Comparison of ENCODE assay signal across 1 mouse cellular context in the genomic region with DNA sequence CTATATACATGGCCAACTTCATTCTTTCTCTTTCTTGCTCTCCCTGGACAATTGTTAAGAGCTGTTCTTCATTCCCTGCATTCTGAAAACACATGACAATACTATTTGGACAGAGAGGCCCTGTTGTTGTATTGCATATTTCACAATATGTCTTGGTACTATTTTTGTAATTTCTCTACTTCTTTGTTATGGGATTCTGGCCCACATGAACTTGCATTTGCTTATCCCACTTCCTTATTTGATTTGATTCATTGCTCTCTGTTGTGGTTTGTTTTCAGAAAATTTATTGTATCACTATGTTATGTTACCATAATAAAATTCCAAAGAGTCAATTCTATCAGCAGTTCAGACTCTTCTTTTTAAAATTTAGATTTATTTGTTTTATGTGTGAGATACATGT.
A peak's percentile ranks its signal among the peaks of the same experiment; 100 is the strongest.
TF ChIP-seq lines count a peak whose summit lies in the region.

No protein-coding gene starts in this region.

TF ChIP-seq in CH12.LX, 34 proteins besides CTCF, POLR2A, EP300 and RAD21 (continued from another document):
- peak; percentile 18; the same call in 1 of the 2 replicates for TF ChIP-seq JUN (IDR thresholded peaks at IDR 0.05; ENCODE audit: insufficient read depth, low read depth, low read length)
- TF ChIP-seq USF2 (conservative IDR thresholded peaks at IDR 0.05; ENCODE audit: low read depth, low read length): no peak
- no peak for TF ChIP-seq TCF12 (IDR thresholded peaks at IDR 0.05; ENCODE audit: low read depth, low read length)
- TF ChIP-seq UBTF (IDR thresholded peaks at IDR 0.05; ENCODE audit: low read depth, low read length): no peak
- no peak for TF ChIP-seq ZNF384 (IDR thresholded peaks at IDR 0.05; ENCODE audit: low read depth, low read length)
- TF ChIP-seq E2F4 (IDR thresholded peaks at IDR 0.05; ENCODE audit: insufficient replicate concordance, low read depth, low read length): no peak
- no peak for TF ChIP-seq TBP (conservative IDR thresholded peaks at IDR 0.05; ENCODE audit: low read depth, low read length)
- TF ChIP-seq ETS1 (conservative IDR thresholded peaks at IDR 0.05; ENCODE audit: low read depth, low read length): peak; percentile 21; the same call in 1 of the 2 replicates
